Mouse (Mus musculus) central nervous system, embryonic 18 days (tissue): ENCODE data around the gene Gm17469. TPM values are rescaled to one million over a fixed set of nuclear protein-coding genes. Genes with fewer than 3 reads are reported as not detected.

Experiments used
- polyA plus RNA-seq: library from polyadenylated mRNA; depleted of rRNA; stranded (reverse); fragments of >200 nt; gene quantifications from 2 replicates; pipeline ENCODE4 v1.2.3, GENCODE M21; 2012; rRNA removed

Gm17469 gene
- not detected in 2 replicates for polyA plus RNA-seq

GRCm38 (mm10) chrX:124629593-124629992 is at the start of gene Gm17469:
Gene Gm17469 (plus strand): TSS chrX:124629893.

Other genes with a start within 250 kb of the Gm17469 start
- gene Gm17584, start 129.3 kb upstream of the Gm17469 start, polyA plus RNA-seq, result not detected in 2 replicates